Mouse (Mus musculus) heart, adult 2 months (tissue): Measurements from ENCODE around the gene Lrrn2. TPM values are rescaled to one million over a fixed set of nuclear protein-coding genes. Genes with fewer than 3 reads are reported as not detected.

Source experiments
- DNase-seq, 2 experiments: peaks; one replicate each; pipeline ENCODE4 v3.0.0; 2021
- H3K27ac ChIP-seq: fragments of 200-600 bp; 2 replicates; pipeline ENCODE4 v1.8.1; 2022
- H3K27me3 ChIP-seq: fragments of 200-500 bp; 2 replicates; pipeline ENCODE4 v1.6.1; 2012; ENCODE audit warnings: mild to moderate bottlenecking, low read length, inconsistent platforms, mixed read lengths; ENCODE audit not compliant: control insufficient read depth, insufficient read depth
- H3K36me3 ChIP-seq: fragments of 200-500 bp; 2 replicates; pipeline ENCODE4 v1.6.1; 2012; ENCODE audit warnings: low read length, inconsistent platforms; ENCODE audit not compliant: control insufficient read depth, insufficient read depth
- H3K4me1 ChIP-seq: fragments of 200-500 bp; 2 replicates; pipeline ENCODE4 v1.6.1; 2011; ENCODE audit warnings: low read length; ENCODE audit not compliant: control insufficient read depth, insufficient read depth
- H3K4me3 ChIP-seq: fragments of 200-600 bp; 2 replicates; pipeline ENCODE4 v1.8.1; 2022
- H3K79me2 ChIP-seq: fragments of 200-500 bp; replicated peaks from 2 replicates; pipeline ENCODE4 v1.6.1; 2012; ENCODE audit warnings: mild to moderate bottlenecking, inconsistent platforms, low read length, moderate library complexity, mixed read lengths; ENCODE audit not compliant: control insufficient read depth, insufficient read depth
- H3K9ac ChIP-seq: fragments of 200-500 bp; 2 replicates; pipeline ENCODE4 v1.6.1; 2012; ENCODE audit warnings: low read depth, mild to moderate bottlenecking, control low read depth, inconsistent platforms, low read length, mixed read lengths
- CTCF ChIP-seq: fragments of 200-600 bp; IDR thresholded peaks from 2 replicates; pipeline ENCODE4 v1.8.1; 2022; ENCODE audit warnings: antibody characterized with exemption, mild to moderate bottlenecking, moderate library complexity
- EP300 ChIP-seq: fragments of 200-500 bp; IDR thresholded peaks from 2 replicates; pipeline ENCODE4 v1.6.1; 2011; ENCODE audit warnings: low read depth, low read length, control low read depth; ENCODE audit not compliant: insufficient read depth
- POLR2A ChIP-seq: fragments of 200-500 bp; IDR thresholded peaks from 2 replicates; pipeline ENCODE4 v1.6.1; 2011; ENCODE audit warnings: mild to moderate bottlenecking, low read depth, low read length, control low read depth; ENCODE audit not compliant: insufficient read depth
- WGBS: fragments of 180-500 bp; shearing (Covaris S2); methylation state at CpG from one replicate; pipeline ENCODE4 v1.1.7; 2018; 5-methylcytosine and 5-hydroxymethylcytosine counted together
- intact Hi-C: fragments of 180-260 bp; cut with DNase I; formaldehyde crosslinking; loops from one replicate; pipeline ENCODE4 v1.15.1; 2025
- polyA plus RNA-seq: library from polyadenylated mRNA; depleted of rRNA; stranded (reverse); fragments of >200 nt; gene quantifications from 2 replicates; pipeline ENCODE4 v1.2.3, GENCODE M21; 2012
- total RNA-seq, 2 experiments: library from RNA; stranded (reverse); gene quantifications; 2 replicates each; pipeline ENCODE4 v1.2.3; 2021

The Lrrn2 gene
- total and polyA plus RNA-seq, 3 experiments: 3.2 to 7.3 (median 4.2) TPM

- DNase-seq: no peak
- intact Hi-C loops: no loop called here
Measured at GRCm38 (mm10) chr1:132879801-132880160, 292 bp upstream of the Lrrn2 start.

GRCm38 (mm10) chr1:132881041-132881761 is 1.1 kb downstream of the Lrrn2 start:
- WGBS: 6% methylated on average over 28 of the region's 28 CpGs
- peak overlapping the region; percentile 51 for H3K9ac ChIP-seq

More at GRCm38 (mm10) chr1:132879801-132880160, 292 bp upstream of the Lrrn2 start:
- no peak overlapping the region for H3K9ac ChIP-seq
- 24% methylated on average over 8 of the region's 8 CpGs for WGBS
- no peak for TF ChIP-seq POLR2A
- no peak for TF ChIP-seq CTCF
- TF ChIP-seq EP300: no peak
- no peak overlapping the region for H3K27ac ChIP-seq
- H3K27me3 ChIP-seq: peaks cover 1% of the 10 kb centered on the region; the same call in 1 of the 2 replicates
- H3K36me3 ChIP-seq: no peaks in the 10 kb centered on the region
- H3K79me2 ChIP-seq: no peaks in the 10 kb centered on the region
- no peak overlapping the region; the same call in 1 of the 2 replicates for H3K4me3 ChIP-seq
- H3K4me1 ChIP-seq: no peaks in the 10 kb centered on the region

GRCm38 (mm10) chr1:132881836-132882235 is 1.8 kb downstream of the Lrrn2 start:
- Histone ChIP-seq H3K36me3 (no peaks in the 10 kb centered on the region), H3K27ac (no peak overlapping the region), H3K79me2 (no peaks in the 10 kb centered on the region), H3K9ac (no peak overlapping the region), H3K4me1 (no peaks in the 10 kb centered on the region), H3K4me3 (no peak overlapping the region), H3K27me3 (peaks cover 1% of the 10 kb centered on the region; the same call in 1 of the 2 replicates)
- DNase-seq: no peak
- TF ChIP-seq POLR2A (no peak), EP300 (no peak), CTCF (no peak)
- WGBS: 65% methylated on average over 9 of the region's 9 CpGs
- intact Hi-C loops: no loop called here

More at GRCm38 (mm10) chr1:132881041-132881761, 1.1 kb downstream of the Lrrn2 start:
- intact Hi-C loops: no loop called here
- H3K4me1 ChIP-seq: no peaks in the 10 kb centered on the region
- H3K79me2 ChIP-seq: no peaks in the 10 kb centered on the region
- no peak for TF ChIP-seq POLR2A
- TF ChIP-seq CTCF: no peak
- TF ChIP-seq EP300: no peak
- peaks cover 1% of the 10 kb centered on the region; the same call in 1 of the 2 replicates for H3K27me3 ChIP-seq
- DNase-seq: peak; percentile 39 to 45
- H3K4me3 ChIP-seq: peak overlapping the region; percentile 58
- peak overlapping the region; percentile 17; the same call in 1 of the 2 replicates for H3K27ac ChIP-seq
- no peaks in the 10 kb centered on the region for H3K36me3 ChIP-seq

- TF ChIP-seq POLR2A (no peak), EP300 (no peak), CTCF (no peak)
- Histone ChIP-seq H3K27me3 (no peaks in the 10 kb centered on the region), H3K4me3 (no peak overlapping the region), H3K36me3 (no peaks in the 10 kb centered on the region), H3K79me2 (no peaks in the 10 kb centered on the region), H3K27ac (no peak overlapping the region), H3K9ac (no peak overlapping the region), H3K4me1 (no peaks in the 10 kb centered on the region)
- WGBS: 43% methylated on average over 4 of the region's 4 CpGs
- DNase-seq: no peak
- intact Hi-C loops: no loop called here
Measured at GRCm38 (mm10) chr1:132885701-132886100, 5.6 kb downstream of the Lrrn2 start.

- TF ChIP-seq POLR2A: no peak
- no peak for TF ChIP-seq CTCF
- TF ChIP-seq EP300: no peak
- DNase-seq: no peak
- Histone ChIP-seq H3K36me3 (no peaks in the 10 kb centered on the region), H3K4me3 (no peak overlapping the region), H3K27me3 (no peaks in the 10 kb centered on the region), H3K79me2 (no peaks in the 10 kb centered on the region), H3K9ac (no peak overlapping the region), H3K27ac (no peak overlapping the region), H3K4me1 (no peaks in the 10 kb centered on the region)
- intact Hi-C loops: no loop called here
- WGBS: 63% methylated on average over 4 of the region's 4 CpGs
Measured at GRCm38 (mm10) chr1:132886626-132887025, 6.6 kb downstream of the Lrrn2 start.

GRCm38 (mm10) chr1:132888811-132889210 is 8.7 kb downstream of the Lrrn2 start:
- no peak for TF ChIP-seq CTCF
- no peak for TF ChIP-seq EP300
- no peak for TF ChIP-seq POLR2A
- no peaks in the 10 kb centered on the region for H3K27me3 ChIP-seq
- 71% methylated on average over 4 of the region's 4 CpGs for WGBS
- H3K4me1 ChIP-seq: peaks cover 1% of the 10 kb centered on the region; the same call in 1 of the 2 replicates
- no peak overlapping the region for H3K4me3 ChIP-seq
- no peak overlapping the region for H3K9ac ChIP-seq
- no peak for DNase-seq
- intact Hi-C loops: no loop called here
- H3K79me2 ChIP-seq: no peaks in the 10 kb centered on the region
- no peaks in the 10 kb centered on the region for H3K36me3 ChIP-seq
- no peak overlapping the region for H3K27ac ChIP-seq
